Mouse (Mus musculus) megakaryocyte-erythroid progenitor cell, adult 5-6 weeks (primary cell): ENCODE results near the gene Arhgef1. TPM values are rescaled to one million over a fixed set of nuclear protein-coding genes. Genes with fewer than 3 reads are reported as not detected.

ENCODE experiments used
- ATAC-seq: replicated peaks from 2 replicates; pipeline ENCODE4 v1.8.0; 2016; ENCODE audit warnings: mild to moderate bottlenecking, inconsistent platforms; ENCODE audit not compliant: severe bottlenecking, poor library complexity, low FRiP score, low TSS enrichment
- total RNA-seq, 2 experiments: library from RNA; stranded (forward) in 1 of 2; stranded (reverse) in 1 of 2; fragments of 200-1000, 215-1000 nt in 1 of 2; fragments of >200 nt in 1 of 2; fragmentation: Nextera tagmentation in 1 of 2; gene quantifications; 2 replicates each; pipeline ENCODE4 v1.2.3; 2014 to 2017

Arhgef1 gene
- total RNA-seq, 2 experiments from 2014 or later = 32.8 to 120 TPM

DNA sequence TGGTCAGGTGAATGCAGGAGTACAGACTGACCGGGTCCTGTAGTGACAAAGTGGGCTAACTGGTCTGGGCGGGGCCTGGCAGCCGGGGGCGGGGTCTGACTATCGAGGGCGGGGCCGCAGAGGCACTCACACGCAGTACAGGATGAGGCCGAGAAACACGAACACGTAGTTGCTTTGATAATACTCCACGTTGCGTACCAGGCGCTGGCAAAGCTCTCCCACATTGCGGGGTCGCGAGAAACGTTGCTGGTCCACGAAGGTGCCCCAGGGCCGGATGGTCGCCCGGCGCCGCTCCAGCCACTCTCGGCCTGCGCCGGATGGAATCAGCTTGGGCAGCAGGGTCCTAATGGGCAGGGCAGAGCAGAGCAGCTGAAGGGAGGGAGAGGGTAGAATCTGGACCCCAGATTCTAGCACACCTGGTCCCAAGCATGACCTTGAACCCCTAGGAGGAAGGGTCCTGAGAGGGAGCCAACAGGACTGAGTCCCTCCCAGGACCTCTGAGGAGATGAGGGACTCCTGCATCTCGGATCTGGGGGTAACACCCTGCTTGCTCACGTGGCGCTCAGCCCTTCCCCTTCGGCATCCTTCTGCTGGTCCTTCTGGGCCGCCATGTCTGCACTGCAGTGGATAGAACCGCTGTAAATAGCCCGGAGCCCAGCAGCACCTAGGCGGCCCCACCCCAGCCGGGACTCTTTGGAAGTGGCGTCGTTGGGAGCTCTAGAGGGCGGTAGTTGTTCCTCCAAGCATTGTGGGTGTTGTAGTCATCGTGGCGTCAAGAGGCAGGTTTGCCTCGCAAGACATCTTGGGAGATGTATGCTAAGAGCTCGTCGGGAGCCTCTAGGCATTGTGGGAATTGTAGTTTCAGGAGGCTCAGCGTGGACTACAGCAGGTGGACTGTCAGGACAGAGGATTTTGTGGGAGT, 69.5 kb downstream of the Arhgef1 start, which contains the start of gene Rabac1:
Gene Rabac1 (minus strand): TSS at position 783 of the 922 bp plus-strand sequence.
- peak; percentile 94 for ATAC-seq

DNA sequence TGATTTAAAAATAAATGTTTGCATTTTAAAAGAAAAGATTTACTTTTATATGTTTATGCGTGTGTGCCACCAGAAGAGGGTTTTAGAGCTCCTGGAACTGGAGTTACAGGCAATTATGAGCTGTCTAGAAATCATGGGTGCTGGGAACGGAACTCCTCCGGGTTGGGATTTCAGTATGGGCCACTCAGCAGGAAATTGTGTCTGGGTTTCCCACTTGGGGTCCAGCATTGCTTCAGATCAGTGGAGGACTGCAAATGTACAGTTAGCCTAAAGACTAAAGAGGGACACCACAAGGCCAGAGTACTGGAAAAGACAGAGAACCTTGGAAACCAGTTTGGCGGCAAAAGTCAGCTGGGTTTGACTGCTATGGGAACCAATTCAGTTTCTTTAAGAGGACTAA, 70.5 kb downstream of the Arhgef1 start:
- no peak for ATAC-seq

DNA sequence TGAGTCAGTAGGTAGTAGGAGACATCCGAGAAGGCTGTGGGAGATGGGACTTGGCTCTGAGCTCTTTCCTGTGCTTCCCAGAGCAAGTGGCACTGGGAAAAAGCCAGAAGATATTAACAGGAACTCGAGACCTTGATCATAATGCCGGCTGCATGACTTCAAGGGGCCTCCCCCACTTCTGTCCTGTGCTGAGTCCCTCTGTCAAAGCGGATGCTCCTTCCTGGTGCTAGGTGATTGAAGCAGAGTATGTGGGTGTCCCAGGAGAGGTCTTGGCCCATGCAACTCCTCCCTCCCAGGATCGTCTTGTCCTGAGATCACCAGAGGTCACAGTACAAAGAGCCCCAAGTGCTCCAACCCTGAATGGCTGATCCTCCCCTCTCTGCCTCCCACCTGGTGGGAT, 71.2 kb downstream of the Arhgef1 start:
- no peak for ATAC-seq

DNA sequence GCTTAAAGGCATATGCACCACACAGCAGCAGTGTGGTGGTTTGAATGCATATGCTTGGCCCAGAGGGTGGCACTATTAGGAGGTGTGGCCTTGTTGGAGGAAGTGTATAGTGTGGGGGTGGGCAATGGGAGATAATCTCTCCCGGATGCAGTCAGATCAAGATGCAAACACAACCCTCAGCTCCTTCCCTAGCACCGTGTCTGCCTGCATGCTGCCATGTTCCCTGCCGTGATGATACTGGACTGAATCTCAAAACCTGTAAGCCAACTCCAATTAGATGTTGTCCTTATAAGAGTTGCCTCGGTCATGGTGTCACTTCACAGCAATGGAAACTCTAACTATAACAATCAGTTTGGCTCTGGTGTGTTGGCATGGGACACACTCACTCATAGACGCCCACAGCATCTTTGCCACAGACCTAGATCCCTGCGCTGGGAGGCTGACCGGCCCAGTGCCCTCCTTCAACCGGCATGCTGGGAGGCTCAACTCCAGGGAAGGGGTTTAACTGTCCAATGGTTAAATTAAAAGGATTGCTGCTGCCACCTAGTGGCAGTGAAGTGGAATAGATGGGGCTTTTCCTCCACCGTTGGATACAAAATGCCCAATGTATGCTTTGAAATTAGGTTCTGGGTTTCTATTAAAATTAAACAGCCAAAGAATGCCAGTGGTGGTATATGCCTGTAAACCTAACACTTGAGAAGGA, 72.3 kb downstream of the Arhgef1 start:
- ATAC-seq = peak; percentile 21

Other genes with a start within 250 kb of the Arhgef1 start
- not detected in 2 replicates for gene Tex101, start 226.2 kb upstream of the Arhgef1 start, total RNA-seq (2014; fragmentation: Nextera tagmentation)
- gene Tex101, start 226.2 kb upstream of the Arhgef1 start, total RNA-seq (2017) = not detected in 2 replicates
- not detected in 2 replicates for gene BC049730, start 193.7 kb upstream of the Arhgef1 start, total RNA-seq (2014; fragmentation: Nextera tagmentation)
- gene BC049730, start 193.7 kb upstream of the Arhgef1 start, total RNA-seq (2017) = not detected in 2 replicates
- gene Gm4763, start 176.0 kb upstream of the Arhgef1 start, total RNA-seq (2014; fragmentation: Nextera tagmentation) = not detected in 2 replicates
- not detected in 2 replicates for gene Gm4763, start 176.0 kb upstream of the Arhgef1 start, total RNA-seq (2017)
- gene Cd177, start 142.6 kb upstream of the Arhgef1 start, total RNA-seq (2014; fragmentation: Nextera tagmentation) = 3.2 TPM in 1 of 2 replicates, not detected in the other
- 1.8 and 2.6 TPM in 2 replicates for gene Cd177, start 142.6 kb upstream of the Arhgef1 start, total RNA-seq (2017)
- not detected in 2 replicates for gene Ceacam10, start 125.7 kb upstream of the Arhgef1 start, total RNA-seq (2014; fragmentation: Nextera tagmentation)
- gene Ceacam10, start 125.7 kb upstream of the Arhgef1 start, total RNA-seq (2017) = 6.4 TPM in 1 of 2 replicates, not detected in the other
- 0.96 and 1.0 TPM in 2 replicates for gene Gm9844, start 40.7 kb upstream of the Arhgef1 start, total RNA-seq (2014; fragmentation: Nextera tagmentation)
- gene Gm9844, start 40.7 kb upstream of the Arhgef1 start, total RNA-seq (2017) = 5.2 and 13.0 TPM in 2 replicates
- not detected in 2 replicates for gene Lypd4, start 33.0 kb upstream of the Arhgef1 start, total RNA-seq (2014; fragmentation: Nextera tagmentation)
- gene Lypd4, start 33.0 kb upstream of the Arhgef1 start, total RNA-seq (2017) = not detected in 2 replicates
- not detected in 2 replicates for gene Dmrtc2, start 32.9 kb upstream of the Arhgef1 start, total RNA-seq (2014; fragmentation: Nextera tagmentation)
- not detected in 2 replicates for gene Dmrtc2, start 32.9 kb upstream of the Arhgef1 start, total RNA-seq (2017)
- 4,961 and 5,532 TPM in 2 replicates for gene Rps19, start 18.5 kb upstream of the Arhgef1 start, total RNA-seq (2014; fragmentation: Nextera tagmentation)
- gene Rps19, start 18.5 kb upstream of the Arhgef1 start, total RNA-seq (2017) = 979 and 1,008 TPM in 2 replicates
- 1.5 and 29.5 TPM in 2 replicates for gene Cd79a, start 5.5 kb upstream of the Arhgef1 start, total RNA-seq (2014; fragmentation: Nextera tagmentation)
- 4.4 TPM in 1 of 2 replicates, not detected in the other for gene Cd79a, start 5.5 kb upstream of the Arhgef1 start, total RNA-seq (2017)
- not detected in 2 replicates for gene Gm4881, start 41.6 kb downstream of the Arhgef1 start, total RNA-seq (2014; fragmentation: Nextera tagmentation)
- gene Gm4881, start 41.6 kb downstream of the Arhgef1 start, total RNA-seq (2017) = not detected in 2 replicates
- gene Rabac1, start 69.8 kb downstream of the Arhgef1 start, total RNA-seq (2014; fragmentation: Nextera tagmentation) = 128 and 146 TPM in 2 replicates
- 38.0 and 103 TPM in 2 replicates for gene Rabac1, start 69.8 kb downstream of the Arhgef1 start, total RNA-seq (2017)
- not detected in 2 replicates for gene Atp1a3, start 103.0 kb downstream of the Arhgef1 start, total RNA-seq (2014; fragmentation: Nextera tagmentation)
- 0.75 TPM in 1 of 2 replicates, not detected in the other for gene Atp1a3, start 103.0 kb downstream of the Arhgef1 start, total RNA-seq (2017)
- gene Grik5, start 169.4 kb downstream of the Arhgef1 start, total RNA-seq (2014; fragmentation: Nextera tagmentation) = 20.9 and 31.7 TPM in 2 replicates
- gene Grik5, start 169.4 kb downstream of the Arhgef1 start, total RNA-seq (2017) = 0.23 and 6.4 TPM in 2 replicates
- gene Zfp574, start 169.7 kb downstream of the Arhgef1 start, total RNA-seq (2014; fragmentation: Nextera tagmentation) = 12.0 and 18.6 TPM in 2 replicates
- 3.7 and 6.9 TPM in 2 replicates for gene Zfp574, start 169.7 kb downstream of the Arhgef1 start, total RNA-seq (2017)